10 mouse cellular contexts compared by ENCODE assay signal in the genomic region with DNA sequence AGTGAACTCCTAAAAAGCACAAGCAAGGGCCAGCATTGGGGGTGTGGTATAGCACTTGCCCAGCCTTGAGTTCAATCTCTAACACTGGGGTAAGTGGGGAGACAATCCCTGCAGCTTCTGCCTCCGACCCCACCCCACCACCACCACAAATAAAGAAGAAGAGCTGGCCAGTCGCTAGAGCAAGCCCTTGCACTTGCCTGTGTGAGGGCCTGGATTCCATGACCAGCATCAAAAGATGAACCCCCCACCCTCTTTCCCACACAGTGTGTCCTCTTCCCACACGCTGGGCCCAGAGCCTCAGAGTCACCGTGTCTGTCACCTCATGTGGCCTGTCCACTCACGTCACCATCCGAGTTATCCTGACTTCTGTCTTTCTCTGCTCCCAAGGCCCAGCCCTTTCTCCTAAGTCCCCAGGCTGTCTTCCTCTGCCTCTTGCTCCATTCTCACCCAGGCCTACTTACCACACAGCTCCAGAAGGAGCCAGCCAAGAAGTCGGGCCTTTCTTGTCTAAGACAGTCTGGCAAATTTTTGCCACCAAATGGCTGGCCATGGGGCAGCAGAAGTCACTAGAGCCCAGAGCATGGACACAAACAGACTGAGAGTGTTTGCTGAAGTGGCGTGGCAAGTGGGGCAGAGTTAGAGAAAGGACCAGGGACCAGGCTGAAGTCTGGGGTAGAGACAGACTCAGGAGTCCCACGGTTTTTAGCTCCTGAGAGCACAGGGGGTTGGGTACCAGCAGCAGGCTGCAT. TPM values are rescaled to one million over a fixed set of nuclear protein-coding genes. Genes with fewer than 3 reads are reported as not detected.
DNase-seq lines count a peak whose midpoint lies in the region; ATAC-seq and TF ChIP-seq lines count a peak whose summit lies in the region.
"Had no signal": no experiment of that assay in that cellular context is flagged by ENCODE, and none has a peak within 500 bp of the region (broad histone marks: within the 10 kb centered on the region; RNA-seq: fewer than 3 reads in every experiment).

No protein-coding gene starts in this region.

- H3K9ac ChIP-seq in kidney, embryonic 15.5 days, result no peak overlapping the region
- H3K9ac ChIP-seq in embryonic facial prominence, embryonic 14.5 days (ENCODE audit: low read depth, low read length), result no peak overlapping the region
- 0 out of 2 replicates have a peak overlapping the region, but pooled peaks have one; percentile 0 for H3K9ac ChIP-seq in hindbrain, postnatal 0 days (replicated peaks; ENCODE audit: low read length)

- DNase-seq in kidney, postnatal 36 days, result no peak
- DNase-seq in adipocyte (ENCODE audit: low spot score), result peak; percentile 82
- no peak for DNase-seq in embryonic facial prominence, embryonic 14.5 days (ENCODE audit: low spot score)
- peak; percentile 18 for DNase-seq in hindbrain, postnatal 0 days (ENCODE audit: low spot score)
- DNase-seq in right cerebral cortex, postnatal 14 days, result no peak
- no peak for DNase-seq in c-Kit-positive CD71-positive TER-119-positive erythroid progenitor cells, embryonic 14.5 days (ENCODE audit: low spot score)
- no peak for DNase-seq in layer of hippocampus, postnatal 14 days (ENCODE audit: low spot score in 2 of 2)

- peak overlapping the region; percentile 49 for H3K4me2 ChIP-seq in kidney, embryonic 15.5 days
- no peak overlapping the region for H3K4me2 ChIP-seq in embryonic facial prominence, embryonic 14.5 days (ENCODE audit: low read depth, low read length)
- H3K4me2 ChIP-seq in hindbrain, postnatal 0 days (ENCODE audit: low read depth, low read length), result no peak overlapping the region

- peaks cover 37% of the 10 kb centered on the region for H3K4me1 ChIP-seq in kidney, embryonic 15.5 days
- peaks cover 4% of the 10 kb centered on the region; the same call in 1 of the 2 replicates for H3K4me1 ChIP-seq in embryonic facial prominence, embryonic 14.5 days (ENCODE audit: control insufficient read depth, insufficient read depth, low read length)
- peaks cover 3% of the 10 kb centered on the region for H3K4me1 ChIP-seq in hindbrain, postnatal 0 days (ENCODE audit: insufficient read depth, low read length)

- no peaks in the 10 kb centered on the region for H3K9me3 ChIP-seq in kidney, embryonic 15.5 days (replicated peaks)
- H3K9me3 ChIP-seq in embryonic facial prominence, embryonic 14.5 days (ENCODE audit: control insufficient read depth, low read length), result no peaks in the 10 kb centered on the region; the same call in 1 of the 2 replicates
- no peaks in the 10 kb centered on the region for H3K9me3 ChIP-seq in hindbrain, postnatal 0 days (ENCODE audit: low read length)

- TF ChIP-seq CTCF in hindbrain, postnatal 0 days (IDR thresholded peaks at IDR 0.05; ENCODE audit: low read depth), result no peak

- peak overlapping the region; percentile 37; the same call in 1 of the 2 replicates for H3K4me3 ChIP-seq in kidney, embryonic 15.5 days (replicated peaks)
- no peak overlapping the region for H3K4me3 ChIP-seq in embryonic facial prominence, embryonic 14.5 days (ENCODE audit: low read depth, low read length)
- no peak overlapping the region for H3K4me3 ChIP-seq in hindbrain, postnatal 0 days (ENCODE audit: low read length)

- H3K36me3 ChIP-seq in kidney, embryonic 15.5 days, result peaks cover 9% of the 10 kb centered on the region
- no peaks in the 10 kb centered on the region for H3K36me3 ChIP-seq in embryonic facial prominence, embryonic 14.5 days (ENCODE audit: control insufficient read depth, insufficient read depth, low read length)
- H3K36me3 ChIP-seq in hindbrain, postnatal 0 days (ENCODE audit: insufficient read depth, low read length), result no peaks in the 10 kb centered on the region

- ATAC-seq in kidney, embryonic 15.5 days (replicated peaks; ENCODE audit: low FRiP score), result no peak
- no peak for ATAC-seq in embryonic facial prominence, embryonic 14.5 days (ENCODE audit: low read depth)
- ATAC-seq in hindbrain, postnatal 0 days, result no peak
- ATAC-seq: inflammation-experienced regulatory T-cells, adult 6 months had no signal

- H3K27me3 ChIP-seq in kidney, embryonic 15.5 days, result peaks cover 9% of the 10 kb centered on the region
- no peaks in the 10 kb centered on the region for H3K27me3 ChIP-seq in embryonic facial prominence, embryonic 14.5 days (replicated peaks; ENCODE audit: control insufficient read depth, insufficient read depth, low read length)
- no peaks in the 10 kb centered on the region for H3K27me3 ChIP-seq in hindbrain, postnatal 0 days (ENCODE audit: insufficient read depth, low read length)

- 49% methylated on average over 9 of the region's 9 CpGs for WGBS in kidney, embryonic 15.5 days
- 65% methylated on average over 9 of the region's 9 CpGs for WGBS in embryonic facial prominence, embryonic 14.5 days
- WGBS in hindbrain, postnatal 0 days, result 22% methylated on average over 9 of the region's 9 CpGs

- peak overlapping the region; percentile 52 for H3K27ac ChIP-seq in kidney, embryonic 15.5 days
- H3K27ac ChIP-seq in embryonic facial prominence, embryonic 14.5 days (replicated peaks; ENCODE audit: low read depth, low read length), result peak overlapping the region; percentile 45
- H3K27ac ChIP-seq in hindbrain, postnatal 0 days, result peak overlapping the region; percentile 72

RNA-seq across cellular contexts. Expression of gene Mfng, which starts 2.9 kb away (rescaled TPM):
- polyA plus RNA-seq in kidney, embryonic 15.5 days (2015; fragmentation: Nextera tagmentation; extraction: Ambion mirVana), result 25.4 and 25.6 TPM in 2 replicates
- 13.6 and 13.7 TPM in 2 replicates for polyA plus RNA-seq in embryonic facial prominence, embryonic 14.5 days (2014; fragmentation: Nextera tagmentation; extraction: Ambion mirVana)
- 12.7 and 15.2 TPM in 2 replicates for total RNA-seq in hindbrain, postnatal 0 days (2014; rRNA removed)
- polyA plus RNA-seq in hindbrain, postnatal 0 days (2015; fragmentation: Nextera tagmentation; extraction: Ambion mirVana), result 16.6 and 17.9 TPM in 2 replicates
- 1 to 10 TPM; 7.9 to 8.3 TPM for total RNA-seq in layer of hippocampus, postnatal 14 days (2021)

RNA-seq across cellular contexts. Expression of gene Card10, which starts 32.4 kb away (rescaled TPM):
- 9.1 and 9.5 TPM in 2 replicates for polyA plus RNA-seq in kidney, embryonic 15.5 days (2015; fragmentation: Nextera tagmentation; extraction: Ambion mirVana)
- 6.1 and 6.3 TPM in 2 replicates for polyA plus RNA-seq in embryonic facial prominence, embryonic 14.5 days (2014; fragmentation: Nextera tagmentation; extraction: Ambion mirVana)
- total RNA-seq in hindbrain, postnatal 0 days (2014; rRNA removed), result 0.94 and 1.4 TPM in 2 replicates
- polyA plus RNA-seq in hindbrain, postnatal 0 days (2015; fragmentation: Nextera tagmentation; extraction: Ambion mirVana), result 2.3 and 2.6 TPM in 2 replicates
- 1 to 10 TPM; 4.8 to 4.9 TPM for total RNA-seq in layer of hippocampus, postnatal 14 days (2021)

RNA-seq across cellular contexts. Expression of gene Elfn2, which starts 51.8 kb away (rescaled TPM):
- 0.04 TPM in 1 of 2 replicates, not detected in the other for polyA plus RNA-seq in kidney, embryonic 15.5 days (2015; fragmentation: Nextera tagmentation; extraction: Ambion mirVana)
- 0.18 and 0.28 TPM in 2 replicates for polyA plus RNA-seq in embryonic facial prominence, embryonic 14.5 days (2014; fragmentation: Nextera tagmentation; extraction: Ambion mirVana)
- total RNA-seq in hindbrain, postnatal 0 days (2014; rRNA removed), result 40.9 and 43.1 TPM in 2 replicates
- polyA plus RNA-seq in hindbrain, postnatal 0 days (2015; fragmentation: Nextera tagmentation; extraction: Ambion mirVana), result 8.4 and 9.1 TPM in 2 replicates
- total RNA-seq in layer of hippocampus, postnatal 14 days (2021), result 100 to 1,000 TPM; 161 to 171 TPM
- polyA plus RNA-seq: liver, embryonic 16.5 days had no signal

Comparison
In these comparisons a context has a peak if more than half of its experiments do, and no peak if none do; other contexts are left out.
1. DNase-seq: peak in adipocyte (single experiment) and hindbrain, postnatal 0 days (single experiment); none in kidney, postnatal 36 days (0 of 2), embryonic facial prominence, embryonic 14.5 days (single experiment), right cerebral cortex, postnatal 14 days (single experiment), c-Kit-positive CD71-positive TER-119-positive erythroid progenitor cells, embryonic 14.5 days (single experiment) and layer of hippocampus, postnatal 14 days (0 of 2).
2. Peak in every context shown above with its lines, with median percentiles within 50 percentile points of each other: H3K27ac ChIP-seq.